Mouse (Mus musculus) layer of hippocampus, postnatal 14 days (tissue): ENCODE measurements around the gene Pheta1. TPM values are rescaled to one million over a fixed set of nuclear protein-coding genes. Genes with fewer than 3 reads are reported as not detected.
"Not testable (repeated sequence)": the region's sequence is repeated elsewhere in the genome, so short reads cannot be mapped to it uniquely, and the experiment has no call there.

Experiments
- DNase-seq, 2 experiments: peaks; one replicate each; pipeline ENCODE4 v3.0.0; 2021 to 2022; ENCODE audit warnings: low spot score in 2 of 2, mixed read lengths in 1 of 2
- total RNA-seq, 2 experiments: library from RNA; stranded (reverse); gene quantifications; 2 replicates each; pipeline ENCODE4 v1.2.3; 2021

Pheta1 gene
- total RNA-seq, 2 experiments from 2014 or later, result 10.3 to 12.4 TPM

DNA sequence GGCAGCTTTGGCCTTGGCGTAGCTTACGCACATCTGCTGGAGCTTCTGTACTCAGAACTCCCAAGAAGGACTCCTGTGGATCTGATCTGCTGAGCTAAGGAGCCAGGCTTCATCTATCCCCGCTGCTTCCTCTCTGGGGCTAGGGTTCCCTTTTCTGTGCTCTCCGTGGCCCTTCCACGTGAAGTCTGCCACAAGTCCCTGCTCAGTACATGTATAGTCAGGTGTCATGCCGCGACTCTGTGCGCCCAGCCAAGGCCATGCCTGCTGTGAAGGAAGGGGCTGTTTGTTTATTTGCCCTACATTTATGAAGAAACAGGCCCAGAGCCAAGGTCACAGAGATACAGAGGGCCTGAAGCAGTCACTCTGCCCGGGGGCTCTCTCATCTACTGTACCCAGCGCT lies 6.8 kb upstream of the Pheta1 start:
- no peak for DNase-seq

DNA sequence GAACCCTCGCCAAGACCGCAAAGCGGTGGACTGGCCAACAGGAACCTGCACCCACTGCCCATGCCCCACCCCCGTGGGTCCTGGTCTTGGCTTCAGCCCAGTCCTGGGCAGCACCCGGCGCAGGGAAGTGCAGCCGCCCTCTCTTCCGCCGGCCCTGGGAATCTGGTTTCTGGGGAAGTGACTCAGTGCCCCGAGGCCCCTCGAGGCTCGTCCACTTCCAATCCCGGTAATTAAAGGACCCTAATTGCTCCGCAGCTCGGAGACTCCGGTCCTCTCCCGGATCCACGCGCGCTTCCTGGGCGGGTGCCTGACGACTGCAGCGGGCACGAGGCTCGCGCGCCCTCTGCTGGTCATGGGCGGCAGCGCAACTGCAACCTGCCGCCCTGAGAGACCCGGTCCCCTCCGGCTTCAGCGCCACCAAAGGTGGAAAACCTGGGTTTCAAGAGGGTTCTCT lies 6.1 kb upstream of the Pheta1 start:
- peak; percentile 78 to 84 for DNase-seq

DNA sequence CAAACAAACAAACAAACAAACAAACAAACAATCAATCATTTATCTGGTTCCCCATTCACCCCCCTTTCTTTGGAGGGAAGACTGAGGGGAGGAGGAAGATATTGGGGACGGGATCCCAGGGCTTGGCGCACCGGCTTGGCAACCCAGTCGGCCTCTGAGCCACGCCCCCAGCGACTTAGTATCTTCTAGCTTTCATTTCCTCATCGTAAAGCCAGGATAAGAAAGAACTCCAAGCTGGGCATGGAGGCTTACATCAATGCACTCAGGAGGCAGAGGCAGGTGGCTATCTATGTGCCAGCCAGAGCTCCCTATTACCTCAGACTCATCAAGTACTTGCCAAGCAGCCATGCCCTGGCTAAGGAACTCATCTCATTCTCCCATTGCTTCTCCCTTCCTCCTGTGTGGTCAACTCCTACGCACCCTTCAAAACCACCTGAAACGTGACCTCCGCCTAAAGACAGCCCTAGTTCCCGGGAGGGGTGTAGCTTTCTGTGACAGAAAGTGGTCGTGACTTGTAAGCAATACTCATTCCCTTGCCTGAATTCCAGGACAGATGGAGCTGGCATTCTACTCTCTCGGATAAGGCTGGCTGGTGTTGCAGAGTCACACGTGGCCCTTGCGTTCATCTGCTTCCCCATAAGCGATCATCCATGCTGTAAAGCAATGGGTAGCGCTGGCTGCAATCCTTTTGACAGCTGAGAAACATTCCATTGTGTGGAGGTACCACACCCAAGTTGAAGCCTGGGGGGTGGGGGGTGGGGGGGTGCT lies 5.5 kb upstream of the Pheta1 start:
- no peak for DNase-seq

DNA sequence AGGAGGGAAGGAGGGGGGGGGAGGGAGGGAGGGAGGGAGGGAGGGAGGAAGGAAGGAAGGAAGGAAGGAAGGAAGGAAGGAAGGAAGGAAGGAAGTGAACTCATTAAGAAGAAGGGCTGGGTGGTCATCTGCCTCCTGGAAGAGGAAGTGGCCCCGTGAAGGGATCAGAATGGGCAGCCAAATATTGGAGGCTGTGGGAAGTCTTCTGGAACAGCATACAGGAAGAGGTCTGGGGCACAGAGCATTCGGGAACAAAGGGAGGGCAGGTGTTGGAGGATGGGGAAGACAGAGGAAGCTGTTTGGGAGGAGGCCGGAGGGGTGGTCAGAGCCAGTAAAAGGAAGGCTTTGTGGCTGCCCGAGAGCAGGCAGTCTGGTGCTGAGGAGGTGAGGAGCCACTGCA lies 3.4 kb upstream of the Pheta1 start:
- DNase-seq, result no peak

DNA sequence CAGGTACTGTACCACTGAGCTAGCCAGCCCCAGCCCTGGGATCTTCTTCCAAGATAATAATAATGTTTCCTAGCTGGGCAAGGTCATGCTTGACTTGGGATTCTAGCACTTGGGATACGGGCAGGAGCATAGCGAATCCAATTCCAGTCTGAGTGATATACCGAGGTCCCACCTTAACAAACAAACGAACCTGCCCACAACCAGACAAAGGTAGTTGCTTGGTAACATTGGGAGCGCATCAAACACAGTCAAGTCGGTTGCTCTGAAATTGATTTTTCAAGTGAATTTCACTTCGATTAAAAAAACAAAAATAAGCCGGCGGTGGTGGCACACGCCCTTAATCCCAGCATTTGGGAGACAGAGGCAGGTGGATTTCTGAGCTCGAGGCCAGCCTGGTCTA lies 2.5 kb upstream of the Pheta1 start:
- no peak for DNase-seq

DNA sequence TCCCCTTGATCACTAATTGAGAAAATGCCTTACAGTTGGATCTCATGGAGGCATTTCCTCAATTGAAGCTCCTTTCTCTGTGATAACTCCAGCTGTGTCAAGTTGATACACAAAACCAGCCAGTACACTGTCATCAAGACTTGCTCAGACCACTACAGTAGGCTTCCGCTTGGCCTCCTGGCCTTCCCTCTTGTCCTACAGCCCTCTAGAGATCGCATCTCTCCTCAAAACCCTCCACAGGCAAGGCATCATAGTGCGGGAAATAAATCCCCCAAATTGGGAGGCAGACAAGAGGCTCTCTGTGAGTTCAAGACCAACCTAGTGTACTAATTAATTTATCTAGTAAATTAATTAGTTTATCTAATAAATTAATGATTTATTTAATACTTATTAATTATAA lies 1.5 kb upstream of the Pheta1 start:
- DNase-seq, result not testable (repeated sequence)

DNA sequence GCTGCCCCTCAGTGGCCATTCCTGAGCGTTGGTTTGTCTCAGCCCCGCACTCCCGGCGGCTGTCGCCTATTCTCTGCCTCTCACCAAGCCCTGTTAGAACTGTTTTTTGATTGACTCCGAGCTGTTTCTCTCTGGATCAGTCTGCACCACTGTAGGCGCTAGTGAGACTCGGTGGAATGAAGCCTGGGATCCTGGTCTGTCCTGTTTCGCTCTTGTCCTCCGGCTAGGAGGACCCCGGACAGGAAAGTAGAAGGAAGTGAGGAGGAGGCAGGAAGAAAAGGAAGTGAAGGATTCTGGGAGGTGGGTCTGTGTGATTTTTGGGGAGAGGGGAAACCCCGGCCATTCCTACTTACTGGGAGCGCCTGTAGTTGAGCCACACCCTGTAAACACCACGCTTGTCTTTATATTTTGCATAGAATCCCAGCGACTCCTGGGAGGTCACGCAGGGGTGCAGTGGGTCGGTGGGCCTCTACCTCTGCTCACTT lies 707 bp upstream of the Pheta1 start:
- peak in 1 of 2 experiments; percentile 46 for DNase-seq

DNA sequence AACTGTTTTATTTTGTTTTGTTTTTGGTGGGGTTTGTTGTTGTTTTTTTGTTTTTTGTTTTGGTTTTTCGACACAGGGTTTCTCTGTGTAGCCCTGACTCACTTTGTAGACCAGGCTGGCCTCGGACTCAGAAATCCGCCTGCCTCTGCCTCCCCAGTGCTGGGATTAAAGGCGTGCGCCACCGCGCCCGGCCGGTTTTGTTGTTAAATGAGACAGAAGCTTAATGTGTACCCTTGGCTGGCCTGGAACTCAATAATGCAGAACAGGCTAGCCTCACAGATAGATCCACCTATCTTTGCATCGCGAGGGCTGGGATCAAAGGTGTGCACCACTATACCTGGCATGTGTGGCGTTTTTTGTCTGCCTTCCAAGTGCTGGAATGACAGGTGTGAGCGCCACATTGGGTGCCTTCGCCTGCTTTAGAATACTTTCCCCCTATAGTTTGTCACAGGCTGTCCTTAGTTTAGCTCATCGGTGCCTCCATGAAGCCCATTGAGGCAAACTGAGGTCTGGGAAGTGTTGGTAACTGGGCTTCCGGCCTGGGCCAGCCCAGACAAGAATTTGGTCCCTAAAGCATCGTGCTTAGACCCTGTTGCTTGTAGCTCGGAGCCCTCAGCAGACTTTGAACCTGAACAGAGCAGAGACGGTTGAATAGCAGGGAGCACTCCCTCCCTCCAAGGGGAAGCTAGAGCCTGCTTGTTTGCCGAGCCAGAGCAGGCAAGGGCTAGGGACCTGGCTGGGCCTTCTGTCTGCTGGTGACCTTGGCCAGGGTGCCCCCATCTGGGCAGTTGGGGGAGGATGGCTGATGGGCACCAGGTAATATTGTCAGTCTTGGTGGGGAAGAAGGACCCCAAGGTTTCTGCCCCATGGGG lies 930 bp downstream of the Pheta1 start:
- no peak for DNase-seq

DNA sequence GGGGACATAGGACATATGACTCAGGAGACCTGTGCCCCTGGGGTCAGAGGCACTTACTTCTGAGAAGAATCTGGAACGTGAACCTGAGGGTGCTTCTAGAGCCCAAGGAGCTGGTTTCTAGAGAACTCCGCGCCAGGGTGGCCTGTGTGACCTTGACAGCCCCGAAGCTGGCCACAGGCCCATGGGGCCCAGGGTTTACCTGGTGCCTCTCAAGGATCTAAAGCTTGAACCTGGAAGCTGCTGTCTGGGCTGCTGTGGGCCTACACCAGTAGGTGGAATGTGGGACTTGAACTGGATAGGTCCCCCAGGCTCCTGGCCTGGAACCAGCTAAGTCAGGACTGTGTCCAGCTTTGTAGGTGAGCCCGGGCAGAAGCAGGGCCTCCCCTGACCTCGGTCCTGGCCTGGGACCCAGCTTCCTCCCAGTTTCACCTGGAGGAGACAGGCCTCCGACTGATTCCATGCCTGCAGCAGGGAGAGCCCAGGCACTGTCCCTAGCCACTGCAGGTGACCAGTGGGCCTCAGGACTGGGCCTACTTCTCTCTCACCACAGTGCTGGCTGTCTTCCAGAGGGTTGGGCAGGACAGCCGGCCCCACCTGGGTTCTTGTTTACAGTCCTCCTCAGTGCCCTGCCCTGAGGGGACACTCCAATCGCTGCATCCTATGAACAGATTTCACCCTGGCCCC lies 4.7 kb downstream of the Pheta1 start:
- no peak for DNase-seq

DNA sequence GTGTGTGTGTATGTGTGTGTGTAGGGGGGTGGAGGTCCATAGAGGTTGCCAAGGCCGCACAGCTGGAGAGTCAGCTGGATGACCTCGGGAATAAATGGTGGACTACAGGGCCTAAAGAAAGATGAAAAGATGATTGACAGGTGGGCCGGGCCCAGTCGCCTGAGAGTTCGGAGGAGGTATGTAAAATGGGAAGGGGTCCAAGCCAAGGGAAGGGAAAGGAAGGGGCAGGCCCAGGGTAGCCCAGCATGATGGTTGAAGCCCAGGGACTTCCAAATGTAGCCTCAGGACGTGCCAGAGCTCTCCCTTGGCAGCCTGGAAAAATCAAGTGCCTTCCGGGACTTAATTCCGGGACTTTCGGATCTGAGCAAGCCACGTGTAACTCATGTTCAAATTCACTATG lies 6.0 kb downstream of the Pheta1 start:
- DNase-seq, result no peak

DNA sequence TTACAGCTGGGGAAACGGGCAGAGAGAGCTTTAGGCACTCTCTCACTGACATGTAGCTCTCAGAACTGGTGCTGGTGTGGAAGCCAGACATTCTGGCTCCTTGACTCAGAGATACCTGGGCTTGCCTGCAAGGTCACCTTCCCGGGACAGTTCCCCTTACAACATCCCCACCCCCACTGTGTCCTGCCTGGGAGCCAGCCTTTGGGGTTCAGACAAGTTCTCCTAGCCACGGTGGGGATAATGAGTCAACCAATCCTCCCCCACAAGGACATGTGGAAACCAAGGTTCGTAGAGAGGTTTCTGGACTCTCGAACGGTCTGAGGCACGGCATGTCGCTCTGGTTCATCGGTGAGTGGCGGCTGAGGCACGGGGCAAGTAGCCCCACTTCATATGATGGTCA lies 8.0 kb downstream of the Pheta1 start:
- DNase-seq, result no peak

DNA sequence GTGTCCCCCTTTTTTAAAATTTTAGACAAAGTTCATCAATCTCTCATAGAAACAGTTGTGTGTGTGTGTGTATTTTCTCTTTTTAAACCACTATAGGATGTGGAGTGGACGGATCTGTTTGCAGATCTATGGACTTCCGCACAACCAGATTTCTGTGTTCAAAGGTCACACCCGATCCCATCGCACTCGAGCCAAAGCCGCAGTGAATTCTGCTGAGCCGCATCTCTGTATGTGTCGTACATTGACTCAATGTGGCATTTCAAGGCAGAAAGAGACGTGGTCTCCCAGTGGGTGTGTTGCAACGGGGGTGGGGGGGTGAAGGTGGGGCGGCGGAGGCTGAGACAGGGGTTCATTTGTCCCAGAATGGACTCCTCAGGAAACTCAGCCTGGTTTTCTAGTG lies 9.6 kb downstream of the Pheta1 start:
- no peak for DNase-seq

DNA sequence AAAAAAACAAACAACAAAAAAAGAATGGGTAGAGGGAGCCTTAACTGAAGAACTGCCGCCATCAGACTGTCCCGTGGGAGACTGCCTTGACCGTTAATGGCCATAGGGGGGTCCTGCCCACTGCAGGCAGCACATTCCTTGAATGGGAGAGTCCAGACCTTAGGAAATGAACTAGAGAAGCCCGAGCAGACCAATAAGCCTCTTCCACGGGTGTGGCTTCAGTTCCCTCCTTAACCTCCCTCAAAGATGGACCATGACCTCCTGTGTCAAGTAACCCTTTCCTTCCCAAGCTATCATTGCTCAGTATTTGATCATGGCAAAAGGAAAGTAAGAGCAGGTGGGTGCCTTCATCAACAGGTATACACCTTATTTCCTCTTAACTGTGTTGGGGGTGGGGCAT lies 13.2 kb downstream of the Pheta1 start:
- DNase-seq, result no peak

DNA sequence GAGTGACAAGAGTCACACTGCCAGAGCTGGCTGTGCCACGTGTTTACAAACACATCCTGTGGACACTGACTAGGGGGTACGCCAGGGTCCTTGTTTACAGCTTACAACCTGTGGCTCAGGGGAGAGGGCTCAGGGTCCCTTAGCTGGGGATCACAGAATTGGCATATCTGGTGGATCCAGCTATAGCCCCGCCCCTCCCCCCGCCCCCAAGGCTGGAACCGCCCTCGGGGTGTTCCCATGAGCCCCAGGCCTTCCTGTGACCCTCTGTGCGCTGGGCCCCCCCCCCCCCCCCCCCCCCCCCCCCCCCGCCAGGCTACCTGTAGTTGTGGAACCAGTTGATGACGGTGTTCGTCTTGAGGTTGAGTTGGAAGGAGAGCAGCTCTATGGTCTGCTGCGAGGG lies 15.5 kb downstream of the Pheta1 start:
- DNase-seq, result no peak

DNA sequence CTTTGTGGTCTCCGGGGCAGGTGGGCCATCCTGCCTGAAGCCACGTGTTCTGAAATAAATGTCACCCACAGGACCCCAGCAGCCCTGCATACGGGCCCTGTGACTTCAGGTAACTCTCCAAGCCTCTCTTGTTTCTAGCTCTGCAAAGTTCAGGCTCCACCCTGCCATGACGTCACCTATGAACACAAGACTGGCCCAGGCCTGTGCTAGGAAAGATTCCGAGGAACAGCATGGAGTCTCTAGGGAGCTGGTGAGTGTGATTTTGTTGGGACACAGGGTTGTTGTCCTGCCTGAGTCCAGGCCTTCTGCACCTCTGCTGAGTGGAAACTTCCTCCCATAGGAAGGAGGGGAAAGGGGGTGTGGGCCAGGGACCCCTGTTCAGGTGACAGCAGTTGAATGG lies 19.2 kb downstream of the Pheta1 start:
- no peak for DNase-seq

DNA sequence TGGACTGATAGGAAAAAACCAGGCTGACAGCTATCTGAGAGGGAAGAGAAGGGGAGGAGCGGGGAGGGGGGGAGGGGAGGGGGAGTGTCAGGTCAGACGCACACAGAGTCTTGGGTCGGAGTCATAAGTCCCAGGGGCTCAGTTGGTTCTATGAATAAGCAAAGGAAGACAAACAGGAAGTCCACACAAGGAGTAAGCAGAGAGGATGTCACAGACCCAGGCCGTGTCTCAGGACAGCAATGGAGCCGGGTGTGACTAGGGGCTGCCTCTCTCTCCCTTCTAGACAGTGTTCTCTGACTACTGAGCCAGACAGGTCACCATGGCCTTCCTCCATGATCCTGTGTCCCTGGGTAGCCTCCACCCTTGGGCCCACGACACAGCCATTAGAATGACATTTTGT lies 22.0 kb downstream of the Pheta1 start:
- DNase-seq, result no peak

DNA sequence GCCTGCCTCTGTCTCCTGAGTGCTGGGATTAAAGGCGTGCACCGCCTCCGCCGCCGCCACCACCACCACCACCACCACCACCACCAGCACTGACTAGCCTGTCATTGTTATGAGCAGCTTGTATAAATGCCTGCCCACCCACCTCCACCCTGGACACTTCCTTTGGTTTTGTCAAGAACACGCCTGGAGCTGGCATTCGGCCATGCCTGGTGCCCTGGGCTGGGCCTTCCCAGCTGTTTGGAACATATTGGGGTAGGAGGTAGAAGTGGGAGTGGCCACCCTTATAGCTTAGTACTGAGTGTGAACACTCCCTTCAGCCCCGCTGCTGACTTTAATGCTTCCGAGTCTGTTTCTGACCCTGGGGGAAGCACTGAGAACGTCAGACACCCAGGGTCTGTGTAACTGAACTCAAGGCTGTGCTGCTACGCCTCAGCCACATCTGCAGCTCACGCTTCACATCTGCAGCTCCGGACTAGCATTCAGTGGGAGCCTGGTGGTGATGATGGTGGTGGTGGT lies 22.8 kb downstream of the Pheta1 start:
- no peak for DNase-seq

DNA sequence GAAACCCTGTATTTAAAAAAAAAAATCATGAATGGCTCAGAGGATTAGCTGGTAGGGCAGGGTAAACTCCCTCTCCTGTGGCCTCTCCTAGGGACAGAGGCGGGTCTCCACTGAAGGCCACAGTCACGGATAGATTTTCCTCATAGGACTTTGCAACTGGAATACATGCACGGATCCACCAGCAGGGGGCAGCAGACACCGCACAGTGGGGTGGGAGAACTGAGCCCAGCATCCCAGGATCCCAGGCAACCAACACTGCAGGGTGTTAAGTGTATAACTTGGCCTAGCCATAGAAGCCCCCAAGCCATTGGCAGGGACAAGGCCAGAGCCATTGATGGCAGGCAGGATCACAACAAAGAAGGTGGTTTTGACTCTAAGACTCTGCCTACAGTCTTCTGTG lies 23.4 kb downstream of the Pheta1 start:
- DNase-seq, result peak; percentile 78 to 83

DNA sequence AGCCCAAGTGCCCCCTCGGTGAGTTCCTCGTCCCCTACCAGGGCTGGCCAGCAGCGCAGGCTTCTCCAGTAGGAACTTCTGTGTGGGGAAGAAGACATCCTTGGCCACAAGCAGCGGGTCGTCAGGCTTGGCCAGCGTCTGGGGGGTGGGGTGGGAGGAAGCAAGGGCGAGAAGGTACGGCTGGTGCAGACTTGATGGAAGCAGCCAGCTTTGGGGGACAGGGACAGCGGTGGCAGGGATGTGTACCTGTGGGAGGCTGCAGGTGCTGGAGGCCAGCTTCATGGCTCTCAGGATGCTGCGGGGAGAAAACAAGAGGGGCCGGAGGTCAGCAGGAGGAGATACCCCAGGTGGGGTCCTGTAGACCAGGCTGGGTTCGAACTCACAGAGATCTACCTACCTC lies 26.3 kb downstream of the Pheta1 start:
- DNase-seq, result no peak

DNA sequence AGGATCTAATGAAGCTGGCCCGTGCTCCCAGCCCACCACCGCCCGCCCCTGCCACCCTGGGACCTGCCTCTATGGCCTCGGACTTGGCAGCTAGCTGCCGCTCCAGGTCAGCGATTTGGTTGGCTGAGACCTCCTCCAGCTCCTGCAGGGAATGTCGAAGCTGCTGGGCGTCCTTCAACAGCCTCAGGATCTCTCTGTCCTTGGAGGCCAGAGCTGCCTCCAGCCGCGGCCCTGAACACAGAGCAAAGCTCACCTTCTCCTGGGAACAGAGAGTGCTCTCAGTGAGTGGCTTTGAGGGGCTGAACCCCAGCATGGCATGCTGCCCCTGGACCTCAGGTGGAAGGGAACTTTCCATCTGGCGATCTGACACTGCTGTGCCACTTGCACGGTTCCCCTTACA lies 28.1 kb downstream of the Pheta1 start:
- no peak for DNase-seq

DNA sequence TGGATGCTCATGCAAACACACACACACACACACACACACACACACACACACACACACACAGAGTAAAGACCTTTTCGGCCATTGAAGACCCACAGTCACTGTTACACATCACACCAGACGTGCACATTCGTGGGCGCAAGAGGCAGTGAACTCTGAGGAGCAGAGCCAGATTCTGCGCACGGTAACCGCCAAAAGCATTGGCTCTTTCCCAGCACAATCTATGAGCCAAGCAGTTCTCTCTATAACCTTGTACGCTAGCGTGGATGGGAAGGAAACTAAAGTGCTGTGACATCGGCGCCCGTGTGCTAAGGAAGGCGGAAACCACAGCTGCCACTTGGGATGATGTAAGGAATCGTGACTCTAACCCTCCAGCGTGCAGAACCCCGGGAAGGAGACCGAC lies 29.9 kb downstream of the Pheta1 start:
- DNase-seq, result no peak

DNA sequence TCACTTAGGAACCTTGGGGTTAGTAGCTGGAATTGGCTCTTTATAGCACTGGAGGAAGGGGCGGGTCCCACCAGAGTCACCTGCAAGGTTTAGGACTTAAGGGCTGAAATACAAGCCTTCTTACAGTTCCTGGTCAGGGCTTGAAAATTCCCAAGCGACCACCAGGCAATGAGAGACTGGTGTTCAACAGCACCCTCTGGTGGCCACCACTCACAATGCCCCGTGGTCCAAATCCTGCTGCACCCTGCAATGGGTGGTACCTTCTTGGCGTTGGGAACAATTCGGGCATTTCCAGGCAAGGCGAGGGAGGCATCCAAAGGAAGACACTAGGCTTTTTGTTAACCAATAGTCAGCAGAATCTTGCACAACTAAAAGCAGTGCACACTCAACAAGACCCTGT lies 30.4 kb downstream of the Pheta1 start:
- no peak for DNase-seq
